ENCODE assay signal across 8 mouse cellular contexts in genomic region chr1:74000810-74001448, GRCm38 (mm10).
A peak's percentile ranks its signal among the peaks of the same experiment; 100 is the strongest.
DNase-seq lines count a peak whose midpoint lies in the region; ATAC-seq lines count a peak whose summit lies in the region.
"Had no signal": no experiment of that assay in that cellular context is flagged by ENCODE, and none has a peak within 500 bp of the region (broad histone marks: within the 10 kb centered on the region; RNA-seq: fewer than 3 reads in every experiment).

No protein-coding gene starts in this region.

- H3K4me3 ChIP-seq in kidney, embryonic 14.5 days (ENCODE audit: low read length): no peak overlapping the region
- H3K4me3 ChIP-seq in embryonic facial prominence, embryonic 14.5 days (ENCODE audit: low read depth, low read length): no peak overlapping the region
- H3K4me3 ChIP-seq in liver, embryonic 15.5 days (replicated peaks): peak overlapping the region; percentile 57
- H3K4me3 ChIP-seq: midbrain, embryonic 13.5 days had no signal

- no peaks in the 10 kb centered on the region for H3K9me3 ChIP-seq in kidney, embryonic 14.5 days (ENCODE audit: control insufficient read depth, low read length)
- no peaks in the 10 kb centered on the region for H3K9me3 ChIP-seq in embryonic facial prominence, embryonic 14.5 days (ENCODE audit: control insufficient read depth, low read length)
- H3K9me3 ChIP-seq in liver, embryonic 15.5 days (replicated peaks): no peaks in the 10 kb centered on the region
- H3K9me3 ChIP-seq: midbrain, embryonic 13.5 days had no signal

- no peak overlapping the region for H3K4me2 ChIP-seq in kidney, embryonic 14.5 days (replicated peaks; ENCODE audit: low read depth, low read length)
- no peak overlapping the region for H3K4me2 ChIP-seq in embryonic facial prominence, embryonic 14.5 days (ENCODE audit: low read depth, low read length)
- peak overlapping the region; percentile 75 for H3K4me2 ChIP-seq in liver, embryonic 15.5 days
- H3K4me2 ChIP-seq: midbrain, embryonic 13.5 days had no signal

- peak; percentile 22; the same call in 1 of the 2 replicates for ATAC-seq in kidney, embryonic 14.5 days (ENCODE audit: low FRiP score, low TSS enrichment)
- peak; percentile 2; the same call in 1 of the 2 replicates for ATAC-seq in common myeloid progenitor, adult 5-6 weeks (replicated peaks; ENCODE audit: low read depth, poor library complexity, severe bottlenecking)
- ATAC-seq in embryonic facial prominence, embryonic 14.5 days (ENCODE audit: low read depth): no peak
- ATAC-seq in liver, embryonic 15.5 days (ENCODE audit: insufficient read depth): peak; percentile 29

- peaks cover 6% of the 10 kb centered on the region; the same call in 1 of the 2 replicates for H3K36me3 ChIP-seq in kidney, embryonic 14.5 days (ENCODE audit: control insufficient read depth, insufficient read depth, low read length)
- peaks cover 13% of the 10 kb centered on the region for H3K36me3 ChIP-seq in embryonic facial prominence, embryonic 14.5 days (ENCODE audit: control insufficient read depth, insufficient read depth, low read length)
- H3K36me3 ChIP-seq in liver, embryonic 15.5 days (replicated peaks): peaks cover 16% of the 10 kb centered on the region
- H3K36me3 ChIP-seq: midbrain, embryonic 13.5 days had no signal

- no peaks in the 10 kb centered on the region for H3K27me3 ChIP-seq in kidney, embryonic 14.5 days (ENCODE audit: control insufficient read depth, insufficient read depth, low read length)
- no peaks in the 10 kb centered on the region for H3K27me3 ChIP-seq in embryonic facial prominence, embryonic 14.5 days (replicated peaks; ENCODE audit: control insufficient read depth, insufficient read depth, low read length)
- H3K27me3 ChIP-seq in liver, embryonic 15.5 days: no peaks in the 10 kb centered on the region
- H3K27me3 ChIP-seq: midbrain, embryonic 13.5 days had no signal

- H3K4me1 ChIP-seq in kidney, embryonic 14.5 days (ENCODE audit: control insufficient read depth, insufficient read depth, low read length): peaks cover 37% of the 10 kb centered on the region
- peaks cover 31% of the 10 kb centered on the region for H3K4me1 ChIP-seq in embryonic facial prominence, embryonic 14.5 days (ENCODE audit: control insufficient read depth, insufficient read depth, low read length)
- peaks cover 62% of the 10 kb centered on the region for H3K4me1 ChIP-seq in liver, embryonic 15.5 days (replicated peaks)

- H3K27ac ChIP-seq in kidney, embryonic 14.5 days (ENCODE audit: low read depth, low read length): peak overlapping the region; percentile 79; the same call in 1 of the 2 replicates
- H3K27ac ChIP-seq in embryonic facial prominence, embryonic 14.5 days (replicated peaks; ENCODE audit: low read depth, low read length): peak overlapping the region; percentile 75
- peak overlapping the region; percentile 85 for H3K27ac ChIP-seq in liver, embryonic 15.5 days (replicated peaks)
- H3K27ac ChIP-seq: midbrain, embryonic 13.5 days had no signal

- no peak overlapping the region for H3K9ac ChIP-seq in kidney, embryonic 14.5 days (ENCODE audit: low read depth, low read length)
- H3K9ac ChIP-seq in embryonic facial prominence, embryonic 14.5 days (ENCODE audit: low read depth, low read length): no peak overlapping the region
- peak overlapping the region; percentile 58 for H3K9ac ChIP-seq in liver, embryonic 15.5 days
- H3K9ac ChIP-seq: midbrain, embryonic 13.5 days had no signal

- no peak for DNase-seq in kidney, adult 18-20 months
- no peak for DNase-seq in embryonic facial prominence, embryonic 14.5 days (ENCODE audit: low spot score)
- DNase-seq in layer of hippocampus, postnatal 36 days: no peak
- no peak for DNase-seq in layer of hippocampus, postnatal 14 days (ENCODE audit: low spot score in 2 of 2)

- WGBS in kidney, embryonic 14.5 days: 41% methylated on average over 2 of the region's 2 CpGs
- WGBS in embryonic facial prominence, embryonic 14.5 days: 40% methylated on average over 2 of the region's 2 CpGs
- 12% methylated on average over 2 of the region's 2 CpGs for WGBS in liver, embryonic 15.5 days (ENCODE audit: insufficient replicate concordance)
